Mouse (Mus musculus) thymus, postnatal 14 days (tissue): ENCODE data around the gene Crybg3.
A peak's percentile ranks its signal among the peaks of the same experiment; 100 is the strongest.

Experiments used
- DNase-seq: peaks from one replicate; pipeline ENCODE4 v3.0.0; 2021

The Crybg3 gene

GRCm38 (mm10) chr16:59600311-59601251 is at the start of gene Crybg3:
TSS of gene Crybg3 (minus strand) at chr16:59600979.
- DNase-seq, result peak; percentile 13

- no peak for DNase-seq
Observed at GRCm38 (mm10) chr16:59643766-59644165, 43.0 kb upstream of the Crybg3 start.

GRCm38 (mm10) chr16:59639985-59640384 is 39.2 kb upstream of the Crybg3 start:
- no peak for DNase-seq

- peak; percentile 93 for DNase-seq
Observed at GRCm38 (mm10) chr16:59639102-59639691, 38.4 kb upstream of the Crybg3 start, which contains the start of gene Arl6. TSS of gene Arl6 (minus strand) at chr16:59639391.

GRCm38 (mm10) chr16:59634598-59634997 is 33.8 kb upstream of the Crybg3 start:
- DNase-seq, result no peak

- no peak for DNase-seq
Observed at GRCm38 (mm10) chr16:59621554-59621953, 20.8 kb upstream of the Crybg3 start.

- DNase-seq, result peak; percentile 10
Observed at GRCm38 (mm10) chr16:59617167-59617566, 16.4 kb upstream of the Crybg3 start.

- no peak for DNase-seq
Observed at GRCm38 (mm10) chr16:59615675-59616074, 14.9 kb upstream of the Crybg3 start.

GRCm38 (mm10) chr16:59610750-59611149 is 10.0 kb upstream of the Crybg3 start:
- DNase-seq, result no peak

- DNase-seq, result no peak
Observed at GRCm38 (mm10) chr16:59604078-59604781, 3.5 kb upstream of the Crybg3 start.

- DNase-seq, result no peak
Observed at GRCm38 (mm10) chr16:59599411-59600265, 1.1 kb downstream of the Crybg3 start.

- no peak for DNase-seq
Observed at GRCm38 (mm10) chr16:59598997-59599396, 1.8 kb downstream of the Crybg3 start.

GRCm38 (mm10) chr16:59597256-59597655 is 3.5 kb downstream of the Crybg3 start:
- DNase-seq, result no peak

- no peak for DNase-seq
Observed at GRCm38 (mm10) chr16:59594714-59595113, 6.1 kb downstream of the Crybg3 start.

- no peak for DNase-seq
Observed at GRCm38 (mm10) chr16:59590790-59591189, 10.0 kb downstream of the Crybg3 start.

GRCm38 (mm10) chr16:59588351-59589025 is 12.3 kb downstream of the Crybg3 start:
- no peak for DNase-seq

- no peak for DNase-seq
Observed at GRCm38 (mm10) chr16:59587816-59588215, 13.0 kb downstream of the Crybg3 start.

- DNase-seq, result no peak
Observed at GRCm38 (mm10) chr16:59586911-59587310, 13.9 kb downstream of the Crybg3 start.

GRCm38 (mm10) chr16:59586276-59586675 is 14.5 kb downstream of the Crybg3 start:
- DNase-seq, result no peak

- DNase-seq, result no peak
Observed at GRCm38 (mm10) chr16:59585706-59586244, 15.0 kb downstream of the Crybg3 start.

- DNase-seq, result no peak
Observed at GRCm38 (mm10) chr16:59583515-59583914, 17.3 kb downstream of the Crybg3 start.

GRCm38 (mm10) chr16:59579237-59579636 is 21.5 kb downstream of the Crybg3 start:
- DNase-seq, result no peak
